Mouse (Mus musculus): ENCODE measurements at regions not wholly inside any gene's neighbourhood (a gene's known extent, or its start where the extent isn't known, plus 50 kb on each side); places are given as distances from the start of the nearest gene placed in this dataset.

GRCm38 (mm10) chr9:112608932-112609331 is 373.2 kb upstream of the Arpp21 start:
- ATAC-seq (replicated peaks; ENCODE audit: low read depth, poor library complexity, severe bottlenecking) = no peak

GRCm38 (mm10) chr9:112607221-112607620 is 371.5 kb upstream of the Arpp21 start:
- no peak for ATAC-seq (replicated peaks; ENCODE audit: low read depth, poor library complexity, severe bottlenecking)

GRCm38 (mm10) chr9:112595731-112596130 is 360.0 kb upstream of the Arpp21 start:
- no peak for ATAC-seq (replicated peaks; ENCODE audit: low read depth, poor library complexity, severe bottlenecking)

GRCm38 (mm10) chr9:112590241-112590640 is 354.5 kb upstream of the Arpp21 start:
- ATAC-seq (replicated peaks; ENCODE audit: low read depth, poor library complexity, severe bottlenecking) = no peak

GRCm38 (mm10) chr9:112573316-112573715 is 337.6 kb upstream of the Arpp21 start:
- no peak for ATAC-seq (replicated peaks; ENCODE audit: low read depth, poor library complexity, severe bottlenecking)

GRCm38 (mm10) chr9:112561348-112561747 is 325.6 kb upstream of the Arpp21 start:
- no peak for ATAC-seq (replicated peaks; ENCODE audit: low read depth, poor library complexity, severe bottlenecking)

GRCm38 (mm10) chr9:112560226-112560625 is 324.5 kb upstream of the Arpp21 start:
- no peak for ATAC-seq (replicated peaks; ENCODE audit: low read depth, poor library complexity, severe bottlenecking)

GRCm38 (mm10) chr9:112537924-112538323 is 302.2 kb upstream of the Arpp21 start:
- ATAC-seq (replicated peaks; ENCODE audit: low read depth, poor library complexity, severe bottlenecking) = no peak

GRCm38 (mm10) chr9:112525377-112525776 is 289.6 kb upstream of the Arpp21 start:
- no peak for ATAC-seq (replicated peaks; ENCODE audit: low read depth, poor library complexity, severe bottlenecking)

- ATAC-seq (replicated peaks; ENCODE audit: low read depth, poor library complexity, severe bottlenecking) = no peak
Measured at GRCm38 (mm10) chr9:112523251-112523650, 287.5 kb upstream of the Arpp21 start.

GRCm38 (mm10) chr9:112510716-112511115 is 275.0 kb upstream of the Arpp21 start:
- no peak for ATAC-seq (replicated peaks; ENCODE audit: low read depth, poor library complexity, severe bottlenecking)

- no peak for ATAC-seq (replicated peaks; ENCODE audit: low read depth, poor library complexity, severe bottlenecking)
Measured at GRCm38 (mm10) chr9:112506871-112507270, 271.1 kb upstream of the Arpp21 start.

GRCm38 (mm10) chr9:112498676-112499075 is 262.9 kb upstream of the Arpp21 start:
- ATAC-seq (replicated peaks; ENCODE audit: low read depth, poor library complexity, severe bottlenecking) = no peak

- ATAC-seq (replicated peaks; ENCODE audit: low read depth, poor library complexity, severe bottlenecking) = no peak
Measured at GRCm38 (mm10) chr9:112495930-112496527, 260.3 kb upstream of the Arpp21 start.

GRCm38 (mm10) chr9:112490963-112491362 is 255.2 kb upstream of the Arpp21 start:
- no peak for ATAC-seq (replicated peaks; ENCODE audit: low read depth, poor library complexity, severe bottlenecking)

- no peak for ATAC-seq (replicated peaks; ENCODE audit: low read depth, poor library complexity, severe bottlenecking)
Measured at GRCm38 (mm10) chr9:112476644-112477043, 240.9 kb upstream of the Arpp21 start.

GRCm38 (mm10) chr9:112457594-112457993 is 221.9 kb upstream of the Arpp21 start:
- ATAC-seq (replicated peaks; ENCODE audit: low read depth, poor library complexity, severe bottlenecking) = no peak

GRCm38 (mm10) chr9:112454706-112455105 is 219.0 kb upstream of the Arpp21 start:
- no peak for ATAC-seq (replicated peaks; ENCODE audit: low read depth, poor library complexity, severe bottlenecking)

GRCm38 (mm10) chr9:112447515-112447914 is 211.8 kb upstream of the Arpp21 start:
- peak; percentile 68 for ATAC-seq (replicated peaks; ENCODE audit: low read depth, poor library complexity, severe bottlenecking)

- no peak for ATAC-seq (replicated peaks; ENCODE audit: low read depth, poor library complexity, severe bottlenecking)
Measured at GRCm38 (mm10) chr9:112446981-112447380, 211.2 kb upstream of the Arpp21 start.

GRCm38 (mm10) chr9:112446027-112446352 is 210.3 kb upstream of the Arpp21 start:
- ATAC-seq (replicated peaks; ENCODE audit: low read depth, poor library complexity, severe bottlenecking) = peak; percentile 79

- no peak for ATAC-seq (replicated peaks; ENCODE audit: low read depth, poor library complexity, severe bottlenecking)
Measured at GRCm38 (mm10) chr9:112445230-112446026, 209.7 kb upstream of the Arpp21 start.
